Mouse (Mus musculus): Measurements from ENCODE around the gene Arl8a. TPM values are rescaled to one million over a fixed set of nuclear protein-coding genes. Genes with fewer than 3 reads are reported as not detected.

The Arl8a gene
- polyA plus RNA-seq, 1 experiment from 2014 or later: 55.5 TPM

DNA sequence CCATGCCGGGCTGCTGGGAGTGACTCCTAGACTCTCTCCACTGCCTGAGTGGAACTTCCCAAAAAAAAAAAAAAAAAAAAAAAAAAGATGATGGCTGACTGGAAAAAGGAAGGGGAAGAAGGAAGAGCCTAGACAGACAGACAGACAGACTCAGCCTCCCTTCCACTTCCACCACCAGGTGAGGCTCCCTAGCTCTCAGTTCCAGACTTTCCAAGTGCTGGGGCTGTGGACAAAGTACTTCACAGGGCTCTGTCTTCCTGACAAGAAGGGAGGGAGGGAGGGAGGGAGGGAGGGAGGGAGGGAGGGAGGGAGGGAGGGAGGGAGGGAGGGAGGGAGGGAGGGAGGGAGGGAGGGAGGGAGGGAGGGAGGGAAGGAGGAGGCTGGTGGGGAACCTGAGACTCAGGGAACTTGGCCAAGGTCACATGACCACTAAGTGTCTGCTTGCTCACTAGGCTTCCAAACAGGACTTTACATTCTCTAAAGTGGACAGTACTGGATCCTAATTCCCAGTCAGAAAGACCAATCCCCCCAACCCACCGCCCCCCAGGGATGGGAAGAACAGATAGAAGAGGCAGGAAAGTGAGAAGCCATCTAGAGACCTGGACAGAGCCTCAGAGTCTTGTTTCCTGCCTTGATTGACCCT lies 16.1 kb upstream of the Arl8a start:
- Histone ChIP-seq H3K27ac (ENCODE audit: low read length) (no peak overlapping the region), H3K4me3 (ENCODE audit: low read depth, low read length) (no peak overlapping the region), H3K4me1 (ENCODE audit: control insufficient read depth, insufficient read depth, low read length) (peaks cover 9% of the 10 kb centered on the region; the same call in 1 of the 2 replicates), H3K27me3 (ENCODE audit: control insufficient read depth, insufficient read depth, low read length) (no peaks in the 10 kb centered on the region), H3K9ac (replicated peaks; ENCODE audit: low read depth, low read length) (no peak overlapping the region), H3K9me3 (ENCODE audit: control insufficient read depth, low read depth, low read length) (no peaks in the 10 kb centered on the region), H3K36me3 (ENCODE audit: control insufficient read depth, insufficient read depth, low read length) (no peaks in the 10 kb centered on the region), H3K4me2 (replicated peaks; ENCODE audit: low read depth, low read length) (no peak overlapping the region)
- no peak for ATAC-seq (ENCODE audit: insufficient number of reproducible peaks, insufficient read depth, low FRiP score, low read depth)
- WGBS: 72% methylated on average over 2 of the region's 2 CpGs

DNA sequence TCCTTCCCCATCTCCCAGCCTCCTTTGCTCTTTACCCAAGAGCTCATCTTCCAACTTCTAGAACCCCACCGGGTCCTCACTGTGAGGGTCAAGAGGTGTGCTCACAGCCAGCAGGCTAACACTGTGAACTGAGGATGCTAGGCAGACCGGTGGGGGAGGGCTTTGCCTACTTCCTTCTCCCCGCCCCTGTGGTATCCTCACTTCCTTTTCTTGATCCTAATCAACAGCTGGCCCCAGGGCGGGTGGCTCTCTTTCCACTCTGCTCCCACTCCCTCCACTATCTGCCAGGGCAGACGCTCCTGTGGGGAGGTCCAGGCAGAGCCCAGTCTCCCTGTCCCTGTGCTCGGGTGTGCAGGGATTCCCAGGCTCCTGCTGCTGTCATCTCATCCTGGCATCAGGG lies 15.6 kb upstream of the Arl8a start:
- no peaks in the 10 kb centered on the region for H3K27me3 ChIP-seq (ENCODE audit: control insufficient read depth, insufficient read depth, low read length)
- no peaks in the 10 kb centered on the region for H3K36me3 ChIP-seq (ENCODE audit: control insufficient read depth, insufficient read depth, low read length)
- 25% methylated on average over 6 of the region's 6 CpGs for WGBS
- no peak overlapping the region for H3K9ac ChIP-seq (replicated peaks; ENCODE audit: low read depth, low read length)
- 0 out of 2 replicates have a peak overlapping the region, but pooled peaks have one; percentile 15 for H3K27ac ChIP-seq (ENCODE audit: low read length)
- no peaks in the 10 kb centered on the region for H3K9me3 ChIP-seq (ENCODE audit: control insufficient read depth, low read depth, low read length)
- no peak overlapping the region for H3K4me2 ChIP-seq (replicated peaks; ENCODE audit: low read depth, low read length)
- no peak for ATAC-seq (ENCODE audit: insufficient number of reproducible peaks, insufficient read depth, low FRiP score, low read depth)
- no peak overlapping the region for H3K4me3 ChIP-seq (ENCODE audit: low read depth, low read length)
- H3K4me1 ChIP-seq (ENCODE audit: control insufficient read depth, insufficient read depth, low read length): peaks cover 9% of the 10 kb centered on the region; the same call in 1 of the 2 replicates

DNA sequence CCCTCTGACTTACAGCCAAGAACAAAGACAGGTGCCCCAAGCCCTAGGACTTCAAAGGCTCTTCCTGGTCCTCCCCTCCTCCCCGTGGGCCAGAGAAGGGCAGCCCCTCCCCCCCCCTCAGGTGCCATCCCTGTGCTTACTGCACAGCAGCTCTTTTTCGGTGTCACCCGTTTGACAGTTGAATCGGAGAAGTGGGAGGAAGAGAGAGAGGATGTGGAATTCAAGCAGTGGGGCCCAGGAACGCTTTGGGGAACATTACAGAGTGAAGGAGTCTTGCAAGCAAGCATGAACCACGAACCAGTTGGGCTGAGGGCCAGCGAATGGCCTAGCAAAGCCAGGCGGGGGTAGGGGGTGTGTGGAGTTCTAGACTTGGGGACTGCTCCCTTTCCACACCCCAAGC lies 15.1 kb upstream of the Arl8a start:
- Histone ChIP-seq H3K27ac (ENCODE audit: low read length) (0 out of 2 replicates have a peak overlapping the region, but pooled peaks have one; percentile 15), H3K4me3 (ENCODE audit: low read depth, low read length) (no peak overlapping the region), H3K9ac (replicated peaks; ENCODE audit: low read depth, low read length) (no peak overlapping the region), H3K4me2 (replicated peaks; ENCODE audit: low read depth, low read length) (no peak overlapping the region), H3K36me3 (ENCODE audit: control insufficient read depth, insufficient read depth, low read length) (no peaks in the 10 kb centered on the region), H3K27me3 (ENCODE audit: control insufficient read depth, insufficient read depth, low read length) (no peaks in the 10 kb centered on the region), H3K4me1 (ENCODE audit: control insufficient read depth, insufficient read depth, low read length) (peaks cover 7% of the 10 kb centered on the region; the same call in 1 of the 2 replicates), H3K9me3 (ENCODE audit: control insufficient read depth, low read depth, low read length) (no peaks in the 10 kb centered on the region)
- ATAC-seq (ENCODE audit: insufficient number of reproducible peaks, insufficient read depth, low FRiP score, low read depth): no peak
- 40% methylated on average over 8 of the region's 8 CpGs for WGBS

DNA sequence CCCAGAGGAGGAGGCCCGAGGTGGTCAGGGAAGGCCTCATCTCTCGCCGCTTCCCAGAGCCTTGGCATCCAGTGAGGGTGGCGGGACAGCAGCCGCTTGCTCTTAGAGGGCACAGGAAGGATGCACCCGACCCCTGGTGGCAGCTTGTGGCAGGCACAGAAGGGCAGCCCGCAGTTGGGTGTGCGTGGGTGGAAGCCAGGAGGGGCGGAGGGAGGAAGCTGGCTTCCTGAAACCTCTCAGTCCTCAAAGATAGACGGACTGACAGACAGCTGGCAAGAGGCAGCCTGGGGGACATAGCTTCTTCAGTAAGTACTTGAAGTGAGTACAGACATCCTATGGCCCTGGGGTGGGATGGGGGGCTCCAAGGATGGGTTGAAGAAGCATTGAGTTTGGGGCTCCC lies 14.2 kb upstream of the Arl8a start, which contains the start of gene Ptpn7:
Gene Ptpn7, plus strand, starts transcription at position 228 of the 400 bp plus-strand sequence.
- Histone ChIP-seq H3K4me2 (replicated peaks; ENCODE audit: low read depth, low read length) (no peak within 1 kb of the TSS), H3K27me3 (ENCODE audit: control insufficient read depth, insufficient read depth, low read length) (no peaks in the 10 kb centered on the region), H3K4me1 (ENCODE audit: control insufficient read depth, insufficient read depth, low read length) (peaks cover 3% of the 10 kb centered on the region; the same call in 1 of the 2 replicates), H3K4me3 (ENCODE audit: low read depth, low read length) (no peak within 1 kb of the TSS), H3K9ac (replicated peaks; ENCODE audit: low read depth, low read length) (no peak within 1 kb of the TSS), H3K9me3 (ENCODE audit: control insufficient read depth, low read depth, low read length) (no peaks in the 10 kb centered on the region), H3K36me3 (ENCODE audit: control insufficient read depth, insufficient read depth, low read length) (no peaks in the 10 kb centered on the region), H3K27ac (ENCODE audit: low read length) (no peak within 1 kb of the TSS)
- ATAC-seq (ENCODE audit: insufficient number of reproducible peaks, insufficient read depth, low FRiP score, low read depth): no peak
- 34% methylated on average over 10 of the region's 10 CpGs for WGBS

DNA sequence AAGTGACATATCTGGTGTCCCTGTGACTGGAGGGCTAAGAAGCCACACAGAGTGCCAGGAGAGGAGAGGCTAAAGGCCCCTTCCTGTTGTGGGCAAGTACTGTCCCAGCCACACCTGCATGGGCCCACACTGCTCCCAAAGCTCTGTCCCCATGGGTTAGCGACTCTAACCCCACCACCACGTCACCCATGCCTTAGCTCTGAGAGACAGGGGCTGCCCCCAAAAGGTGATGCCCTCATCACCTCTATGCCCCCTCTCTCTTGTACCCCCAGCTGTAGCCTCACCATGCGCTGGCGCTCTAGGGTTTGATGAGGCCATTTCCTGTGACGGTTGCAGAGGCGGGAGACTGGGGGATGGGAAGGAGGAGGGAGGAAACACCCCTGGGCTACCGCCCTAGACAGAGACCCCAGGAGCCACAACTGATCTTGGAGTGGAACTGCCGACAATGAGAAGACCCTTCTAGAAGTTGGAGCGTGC lies 13.7 kb upstream of the Arl8a start:
- Histone ChIP-seq H3K9me3 (ENCODE audit: control insufficient read depth, low read depth, low read length) (no peaks in the 10 kb centered on the region), H3K4me2 (replicated peaks; ENCODE audit: low read depth, low read length) (no peak overlapping the region), H3K9ac (replicated peaks; ENCODE audit: low read depth, low read length) (no peak overlapping the region), H3K27me3 (ENCODE audit: control insufficient read depth, insufficient read depth, low read length) (no peaks in the 10 kb centered on the region), H3K36me3 (ENCODE audit: control insufficient read depth, insufficient read depth, low read length) (no peaks in the 10 kb centered on the region), H3K4me3 (ENCODE audit: low read depth, low read length) (no peak overlapping the region), H3K4me1 (ENCODE audit: control insufficient read depth, insufficient read depth, low read length) (peaks cover 3% of the 10 kb centered on the region; the same call in 1 of the 2 replicates), H3K27ac (ENCODE audit: low read length) (no peak overlapping the region)
- ATAC-seq (ENCODE audit: insufficient number of reproducible peaks, insufficient read depth, low FRiP score, low read depth): no peak
- 81% methylated on average over 9 of the region's 9 CpGs for WGBS

DNA sequence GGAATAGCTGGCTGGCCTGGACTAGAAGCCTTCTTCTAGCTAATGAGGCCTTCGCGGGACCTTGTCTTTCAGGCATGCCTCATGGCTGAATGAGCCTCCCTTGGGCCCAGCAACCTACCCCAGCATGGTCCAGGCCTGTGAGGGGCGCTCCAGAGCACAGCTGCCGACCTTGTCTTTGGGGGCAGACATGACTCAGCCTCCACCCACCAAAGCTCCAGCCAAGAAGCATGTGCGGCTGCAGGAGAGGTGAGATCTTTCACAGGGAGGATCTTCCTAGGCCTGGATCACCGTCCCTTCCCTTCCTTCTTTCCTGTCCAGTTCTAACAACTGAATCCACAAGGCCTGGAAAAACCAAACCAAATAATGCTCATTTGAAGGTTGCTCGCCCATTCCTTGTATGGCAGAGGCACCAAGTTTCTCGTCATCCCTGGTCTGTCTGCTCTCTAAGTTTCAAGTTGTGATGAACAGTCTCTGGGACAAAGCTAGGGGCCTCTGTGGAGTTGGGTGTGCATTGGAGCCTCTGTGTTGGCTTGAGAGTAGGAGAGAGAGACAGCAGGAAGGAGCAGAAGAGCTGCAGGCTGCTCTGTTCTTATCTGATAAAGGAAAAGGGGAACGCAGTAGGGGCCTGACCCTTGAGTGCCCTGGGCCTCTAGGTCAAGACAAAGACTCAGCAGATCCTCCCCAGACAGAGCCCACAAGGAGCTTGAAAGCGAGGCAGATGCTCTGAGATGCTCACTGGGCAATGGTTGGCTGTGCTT lies 12.8 kb upstream of the Arl8a start:
- no peak overlapping the region for H3K4me2 ChIP-seq (replicated peaks; ENCODE audit: low read depth, low read length)
- ATAC-seq (ENCODE audit: insufficient number of reproducible peaks, insufficient read depth, low FRiP score, low read depth): no peak
- 78% methylated on average over 10 of the region's 10 CpGs for WGBS
- no peaks in the 10 kb centered on the region for H3K27me3 ChIP-seq (ENCODE audit: control insufficient read depth, insufficient read depth, low read length)
- H3K4me3 ChIP-seq (ENCODE audit: low read depth, low read length): no peak overlapping the region
- no peak overlapping the region for H3K27ac ChIP-seq (ENCODE audit: low read length)
- H3K9ac ChIP-seq (replicated peaks; ENCODE audit: low read depth, low read length): no peak overlapping the region
- H3K9me3 ChIP-seq (ENCODE audit: control insufficient read depth, low read depth, low read length): no peaks in the 10 kb centered on the region
- no peaks in the 10 kb centered on the region for H3K36me3 ChIP-seq (ENCODE audit: control insufficient read depth, insufficient read depth, low read length)
- H3K4me1 ChIP-seq (ENCODE audit: control insufficient read depth, insufficient read depth, low read length): peaks cover 3% of the 10 kb centered on the region; the same call in 1 of the 2 replicates

DNA sequence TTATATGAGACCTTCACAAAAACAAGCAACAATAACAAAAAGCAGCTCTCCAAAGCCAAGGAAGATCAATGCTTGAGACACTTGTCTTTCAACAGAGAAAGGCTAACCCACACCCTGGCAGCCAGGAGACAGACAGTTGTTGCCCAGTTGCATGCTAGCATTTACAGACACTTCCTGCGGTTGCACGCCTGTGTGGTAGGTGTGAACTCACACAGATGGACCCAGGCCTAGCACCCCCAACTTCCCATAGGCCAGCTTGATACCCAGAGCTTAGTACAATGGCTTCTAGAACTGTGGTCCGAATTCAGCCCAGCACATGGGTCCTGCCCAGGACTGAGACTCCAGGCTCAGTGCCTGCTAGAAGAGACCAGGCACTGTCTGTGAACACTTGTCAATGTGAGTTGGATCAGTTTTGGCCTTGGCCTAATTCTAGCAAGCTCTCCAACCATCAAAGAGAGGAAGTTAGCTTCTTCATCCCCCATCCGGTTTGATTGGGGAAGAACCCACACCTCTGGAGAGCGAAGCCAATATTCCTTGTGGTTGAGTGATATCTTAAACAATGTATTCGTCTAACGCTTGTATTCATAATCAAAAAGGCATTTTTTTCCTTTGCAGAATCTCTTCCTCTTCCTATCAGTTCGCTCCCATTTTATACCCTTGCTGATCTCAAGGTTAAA lies 11.4 kb upstream of the Arl8a start:
- no peak for ATAC-seq (ENCODE audit: insufficient number of reproducible peaks, insufficient read depth, low FRiP score, low read depth)
- Histone ChIP-seq H3K4me3 (ENCODE audit: low read depth, low read length) (no peak overlapping the region), H3K9ac (replicated peaks; ENCODE audit: low read depth, low read length) (no peak overlapping the region), H3K9me3 (ENCODE audit: control insufficient read depth, low read depth, low read length) (no peaks in the 10 kb centered on the region), H3K27me3 (ENCODE audit: control insufficient read depth, insufficient read depth, low read length) (no peaks in the 10 kb centered on the region), H3K4me2 (replicated peaks; ENCODE audit: low read depth, low read length) (no peak overlapping the region), H3K4me1 (ENCODE audit: control insufficient read depth, insufficient read depth, low read length) (peaks cover 3% of the 10 kb centered on the region; the same call in 1 of the 2 replicates), H3K27ac (ENCODE audit: low read length) (no peak overlapping the region), H3K36me3 (ENCODE audit: control insufficient read depth, insufficient read depth, low read length) (no peaks in the 10 kb centered on the region)
- WGBS: 87% methylated on average over 8 of the region's 8 CpGs

DNA sequence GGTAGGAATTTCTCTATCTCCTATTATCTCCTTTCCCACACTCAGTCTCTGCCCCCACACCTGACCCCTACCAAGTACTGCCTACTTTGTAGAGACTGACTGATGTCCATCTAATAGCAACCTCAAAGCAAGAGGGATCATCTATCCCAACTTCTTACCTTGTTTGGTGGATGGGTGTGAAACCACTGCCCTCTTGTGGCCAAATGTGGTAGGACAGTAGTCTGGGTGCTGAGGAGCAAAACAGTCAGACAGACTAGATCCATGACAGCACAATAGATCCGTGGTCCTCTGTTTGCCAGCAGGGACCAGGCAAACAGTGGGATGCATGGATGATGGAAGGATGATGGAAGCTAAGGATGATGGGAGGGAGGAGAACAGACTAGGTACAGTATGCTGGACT lies 10.1 kb upstream of the Arl8a start:
- Histone ChIP-seq H3K36me3 (ENCODE audit: control insufficient read depth, insufficient read depth, low read length) (no peaks in the 10 kb centered on the region), H3K27me3 (ENCODE audit: control insufficient read depth, insufficient read depth, low read length) (no peaks in the 10 kb centered on the region), H3K27ac (ENCODE audit: low read length) (no peak overlapping the region), H3K4me2 (replicated peaks; ENCODE audit: low read depth, low read length) (no peak overlapping the region), H3K9ac (replicated peaks; ENCODE audit: low read depth, low read length) (no peak overlapping the region), H3K4me3 (ENCODE audit: low read depth, low read length) (no peak overlapping the region), H3K4me1 (ENCODE audit: control insufficient read depth, insufficient read depth, low read length) (no peaks in the 10 kb centered on the region; the same call in 1 of the 2 replicates), H3K9me3 (ENCODE audit: control insufficient read depth, low read depth, low read length) (no peaks in the 10 kb centered on the region)
- 7% methylated on average over 1 of the region's 1 CpGs for WGBS
- ATAC-seq (ENCODE audit: insufficient number of reproducible peaks, insufficient read depth, low FRiP score, low read depth): no peak; the same call in 1 of the 2 replicates
